Mouse (Mus musculus) testis, postnatal 14 days (tissue): ENCODE measurements around the gene Pqbp1.

Source experiments
- DNase-seq: peaks from one replicate; pipeline ENCODE4 v3.0.0; 2021; ENCODE audit warnings: low spot score

The Pqbp1 gene

DNA sequence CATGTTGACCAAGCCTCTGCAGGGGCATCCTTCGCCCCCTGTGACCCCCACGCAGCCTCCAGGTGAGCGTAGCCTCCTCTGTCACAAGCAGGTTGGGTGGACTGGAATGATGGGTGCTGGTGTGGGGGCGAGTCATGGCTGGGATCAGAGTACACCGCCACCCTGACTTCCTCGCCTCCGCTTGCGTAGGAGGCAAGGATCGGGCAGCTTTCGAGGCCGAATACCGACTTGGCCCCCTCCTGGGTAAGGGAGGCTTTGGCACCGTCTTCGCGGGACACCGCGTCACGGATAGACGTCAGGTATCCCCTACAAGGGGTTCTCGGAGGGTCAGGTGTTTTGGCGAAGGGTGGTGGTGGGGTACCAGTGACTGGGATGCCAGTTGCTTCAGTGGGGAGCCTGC is 20.6 kb downstream of the Pqbp1 start:
- DNase-seq, result no peak

DNA sequence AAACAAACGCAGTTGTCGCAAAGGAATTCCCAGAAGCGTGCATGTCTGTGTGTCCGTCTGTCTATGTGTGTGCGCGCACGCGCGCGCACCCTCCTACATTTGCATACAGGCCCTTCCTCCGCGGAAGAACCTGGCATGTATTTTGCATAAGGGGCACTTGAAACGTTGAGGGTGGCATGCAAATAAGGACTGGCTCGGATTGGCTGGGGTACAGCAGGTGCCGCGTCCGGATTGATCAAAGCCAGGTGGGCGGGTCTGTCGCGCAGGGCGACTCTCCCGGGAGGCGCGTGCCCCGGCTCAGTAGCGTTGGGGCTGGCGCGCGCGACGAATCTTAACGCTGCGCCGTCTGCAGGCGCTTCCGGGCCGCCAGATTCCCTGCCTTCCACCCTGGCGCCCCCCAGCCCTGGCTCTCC is 21.1 kb downstream of the Pqbp1 start, which contains the start of gene Pim2:
Gene Pim2 (plus strand): TSS at position 256 of the 413 bp plus-strand sequence.
- DNase-seq, result peak; percentile 84

DNA sequence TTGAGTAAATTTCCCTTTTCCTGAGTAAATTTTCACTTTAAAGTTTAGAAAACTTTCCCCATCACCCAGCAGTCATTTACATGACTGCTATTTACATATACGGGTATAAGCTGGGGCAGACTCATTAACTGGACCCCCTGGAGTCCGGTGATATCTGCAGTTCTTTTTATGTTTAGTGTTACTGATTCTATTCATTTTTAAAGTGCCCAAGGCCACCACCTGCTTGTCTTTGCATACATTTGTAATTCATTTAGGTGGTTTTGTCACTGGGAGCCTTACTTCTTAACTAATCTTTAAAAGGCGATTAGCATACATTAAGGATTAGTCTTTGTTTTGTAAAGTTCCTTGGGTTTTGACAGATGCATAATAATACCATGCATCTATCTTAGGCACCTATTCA is 29.2 kb downstream of the Pqbp1 start:
- no peak for DNase-seq

DNA sequence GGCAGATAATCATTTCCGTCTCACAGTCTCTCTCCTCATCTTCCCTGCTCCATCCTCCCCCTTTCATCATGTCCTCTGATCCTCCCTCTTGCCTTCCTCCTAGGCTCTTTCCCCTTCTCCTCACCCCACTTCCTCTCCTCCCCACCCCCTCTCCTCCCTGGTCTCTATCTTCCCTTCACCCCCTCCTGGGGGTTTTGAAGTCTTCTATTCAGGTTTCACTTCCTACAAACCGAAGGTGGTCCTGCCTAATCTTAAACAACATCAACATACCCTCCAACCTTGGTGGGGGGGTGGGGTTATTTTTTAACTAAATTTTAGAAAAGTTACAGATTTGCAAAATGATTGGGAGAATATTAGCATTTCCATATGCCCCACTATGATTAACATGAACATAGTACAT is 30.6 kb downstream of the Pqbp1 start:
- no peak for DNase-seq

DNA sequence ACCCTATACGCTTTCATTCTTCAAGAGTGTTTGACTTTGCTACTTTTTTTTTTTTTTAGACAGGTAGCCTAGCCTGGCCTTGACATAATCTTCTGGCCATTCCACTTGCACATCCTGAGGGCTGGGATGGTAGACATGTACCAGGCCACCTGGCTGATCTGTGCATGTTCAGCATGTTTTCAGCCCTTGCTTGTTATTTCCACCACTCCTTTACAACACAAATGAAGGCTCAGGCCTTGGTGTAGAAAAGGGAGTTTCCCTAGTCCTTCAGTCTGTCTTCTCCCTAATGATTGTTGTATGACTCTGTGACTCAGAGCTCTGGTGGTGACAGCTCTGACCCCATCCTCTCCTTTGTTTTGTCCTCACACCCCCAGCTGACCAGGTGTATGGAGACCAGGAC is 31.9 kb downstream of the Pqbp1 start:
- no peak for DNase-seq

DNA sequence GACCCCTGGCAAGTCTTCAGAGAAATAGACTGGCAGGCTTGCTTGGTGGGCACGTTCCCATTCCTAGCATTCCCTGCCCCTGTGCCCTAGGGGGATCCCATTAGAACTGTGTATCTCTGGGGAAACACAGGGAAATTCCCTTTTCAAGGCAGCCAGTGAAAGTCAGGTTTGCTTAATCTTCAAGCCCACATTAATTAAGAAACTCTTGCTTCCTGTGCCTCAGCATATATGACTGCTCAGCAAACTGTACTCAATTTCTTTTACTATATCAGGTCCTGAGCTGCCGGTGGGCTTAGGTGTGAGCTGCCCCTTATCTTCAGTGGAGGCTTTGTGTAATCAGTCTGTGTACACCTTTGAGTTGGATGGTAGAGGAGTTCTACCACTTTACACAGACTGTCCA is 33.3 kb downstream of the Pqbp1 start:
- DNase-seq, result no peak

DNA sequence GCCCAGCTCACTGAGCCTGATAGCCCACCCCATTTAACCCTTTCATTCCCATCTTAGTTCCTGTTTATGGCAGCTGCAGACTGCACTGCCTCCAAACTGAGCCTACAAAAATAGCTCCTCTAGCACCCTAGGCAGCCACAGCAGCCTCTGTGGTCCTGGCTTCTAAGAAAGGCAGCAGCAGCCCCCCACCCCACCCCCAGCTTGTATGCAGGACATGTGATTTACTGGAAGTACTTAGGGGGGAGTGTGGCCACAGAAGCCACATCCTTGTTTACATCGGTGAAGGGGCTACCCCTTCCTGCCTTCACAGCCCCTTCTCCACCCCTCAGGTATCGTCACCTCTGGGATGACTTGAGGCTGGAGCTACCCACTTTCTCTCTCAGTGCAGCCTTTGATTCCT is 33.7 kb downstream of the Pqbp1 start:
- no peak for DNase-seq

DNA sequence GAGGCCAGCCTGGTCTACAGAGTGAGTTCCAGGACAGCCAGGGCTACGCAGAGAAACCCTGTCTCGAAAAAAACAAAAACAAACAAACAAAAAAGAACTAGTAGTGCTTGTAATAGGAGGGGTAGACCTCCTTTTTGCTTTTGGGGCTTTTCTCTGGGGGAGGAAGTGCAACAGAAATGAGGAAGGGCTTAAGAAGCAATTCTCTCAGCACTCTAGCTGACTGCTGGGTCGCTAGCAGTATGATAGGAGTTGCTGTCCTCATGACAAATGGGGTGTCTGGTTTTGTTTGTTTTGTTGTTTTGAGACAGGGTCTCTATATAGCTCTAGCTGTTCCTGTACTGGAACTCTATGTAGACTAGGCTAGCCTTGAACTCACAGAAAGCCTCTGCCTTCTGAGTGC is 34.5 kb downstream of the Pqbp1 start:
- DNase-seq, result no peak

DNA sequence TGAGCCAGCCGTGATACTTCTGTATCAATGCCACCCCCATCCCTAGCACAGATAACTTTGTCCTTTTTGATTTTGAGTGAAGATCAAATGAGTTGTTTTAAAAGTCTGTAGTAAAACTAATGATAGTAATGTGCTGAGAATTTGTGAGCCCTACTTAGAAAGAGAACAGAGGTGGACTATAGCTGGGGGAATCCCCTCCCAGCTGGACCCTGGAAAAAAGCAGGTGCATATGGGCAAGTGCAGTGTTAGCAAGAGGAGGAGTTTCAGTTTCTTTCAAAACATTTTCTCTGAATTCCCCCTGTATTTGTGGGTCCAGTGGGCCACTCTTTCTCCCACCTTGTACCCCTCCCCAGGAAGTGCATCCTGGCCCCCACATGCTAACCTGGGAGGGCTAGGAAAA is 35.9 kb downstream of the Pqbp1 start:
- no peak for DNase-seq

DNA sequence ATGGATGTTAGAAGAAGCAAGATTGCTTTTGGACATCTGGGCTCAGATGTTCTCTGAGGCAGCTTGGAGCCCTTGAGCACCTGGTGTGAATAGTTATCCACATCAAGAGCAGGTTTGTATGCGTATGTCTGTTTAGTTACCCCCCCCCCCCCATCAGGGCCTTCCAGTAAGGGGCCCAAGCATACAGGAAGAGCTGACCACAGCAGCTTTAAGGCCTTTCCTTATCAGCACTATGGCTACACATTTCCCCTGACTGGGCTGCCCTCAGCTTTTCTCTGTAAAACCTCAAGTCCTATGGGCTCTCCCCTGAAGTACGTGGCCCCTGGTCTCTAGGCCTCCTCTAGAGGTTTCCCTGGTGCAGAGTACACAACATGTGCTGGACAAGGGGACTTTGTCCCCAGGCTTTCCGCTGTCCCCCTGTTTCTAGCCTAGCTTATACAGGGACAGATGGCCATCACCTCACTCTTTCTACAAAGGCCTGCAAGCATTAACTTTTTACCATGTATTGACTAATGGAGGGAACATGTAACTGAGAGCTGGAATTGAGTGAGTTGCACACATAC is 39.8 kb downstream of the Pqbp1 start:
- no peak for DNase-seq

DNA sequence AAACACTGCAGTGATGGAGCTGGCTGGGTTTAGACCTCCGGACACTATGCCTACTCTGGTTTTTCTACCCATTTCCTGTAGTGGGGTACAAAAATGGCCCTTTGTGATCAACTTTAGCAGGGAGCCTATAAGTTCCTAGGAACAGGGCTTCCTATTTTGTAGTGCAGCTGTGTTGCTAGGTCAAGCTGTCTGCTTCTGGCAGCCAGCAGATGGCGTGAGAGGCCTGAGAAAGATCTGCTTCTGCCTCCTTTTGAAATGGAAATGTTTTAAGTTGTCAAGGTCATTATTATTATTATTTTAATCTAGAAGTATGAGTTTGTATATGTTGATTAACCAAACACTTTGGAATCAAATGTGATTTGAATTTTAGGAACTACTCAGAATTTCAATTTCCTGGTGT is 44.5 kb downstream of the Pqbp1 start:
- DNase-seq, result no peak

DNA sequence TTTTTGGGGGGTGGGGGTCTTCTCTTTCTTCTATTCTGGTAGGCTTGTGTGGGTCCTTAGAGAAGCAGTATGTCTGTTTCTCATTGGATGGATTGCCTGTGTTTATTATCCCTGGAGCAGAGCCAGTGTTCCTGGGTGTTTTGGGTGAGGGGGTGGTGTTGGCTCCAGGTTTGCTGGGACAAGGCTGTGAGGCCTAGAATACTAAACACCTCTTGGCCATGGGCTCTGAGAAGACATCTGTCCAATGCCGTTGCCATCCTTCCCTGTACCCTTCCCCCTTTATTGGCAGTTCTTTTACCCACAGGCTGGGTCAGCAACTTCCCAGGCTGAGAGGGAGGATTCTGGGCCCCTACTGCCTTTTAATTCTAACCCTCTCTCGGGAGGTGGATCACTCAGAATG is 51.2 kb downstream of the Pqbp1 start:
- no peak for DNase-seq
